12 mouse cellular contexts compared by ENCODE assay signal in the genomic region with DNA sequence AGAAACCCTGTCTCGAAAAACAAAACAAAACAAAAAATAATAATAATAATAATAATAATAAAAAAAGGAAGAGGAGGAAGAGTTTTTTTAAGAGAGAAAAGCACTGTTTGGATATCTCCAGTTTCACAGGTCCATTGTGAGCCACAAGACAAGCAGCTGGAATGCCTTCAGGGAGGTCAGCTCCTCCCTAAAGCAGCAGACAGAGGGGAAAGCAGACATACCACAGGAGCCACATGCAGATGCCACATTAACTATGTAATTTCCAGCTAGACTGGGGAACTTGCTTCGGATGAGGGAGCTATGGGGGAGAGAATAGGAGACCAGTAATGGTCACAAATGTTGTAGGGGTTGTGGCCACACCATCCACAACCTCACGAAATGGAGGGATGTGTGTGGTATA. TPM values are rescaled to one million over a fixed set of nuclear protein-coding genes. Genes with fewer than 3 reads are reported as not detected.
"Had no signal": no experiment of that assay in that cellular context is flagged by ENCODE, and none has a peak within 500 bp of the region (broad histone marks: within the 10 kb centered on the region; RNA-seq: fewer than 3 reads in every experiment).

No protein-coding gene starts in this region.

- DNase-seq: kidney, adult 2 months; lung, embryonic 14.5 days; lung, postnatal 10 days; lung, postnatal 4 days; right cerebral cortex, postnatal 14 days; thymus, adult 18-20 months; thymus, postnatal 14 days had no signal

- H3K4me2 ChIP-seq: liver, embryonic 12.5 days; lung, embryonic 14.5 days; midbrain, embryonic 15.5 days had no signal

- H3K27ac ChIP-seq: limb, embryonic 10.5 days; liver, embryonic 12.5 days; midbrain, embryonic 10.5 days; midbrain, embryonic 15.5 days had no signal

- H3K4me3 ChIP-seq: limb, embryonic 10.5 days; liver, embryonic 12.5 days; midbrain, embryonic 10.5 days; midbrain, embryonic 15.5 days had no signal

- H3K4me1 ChIP-seq: limb, embryonic 10.5 days; midbrain, embryonic 10.5 days; midbrain, embryonic 15.5 days had no signal

- ATAC-seq: liver, embryonic 12.5 days; midbrain, embryonic 15.5 days had no signal

- H3K36me3 ChIP-seq: limb, embryonic 10.5 days; liver, embryonic 12.5 days; midbrain, embryonic 10.5 days; midbrain, embryonic 15.5 days had no signal

- H3K9ac ChIP-seq: liver, embryonic 12.5 days; lung, embryonic 14.5 days; midbrain, embryonic 15.5 days had no signal

- H3K27me3 ChIP-seq: liver, embryonic 12.5 days; midbrain, embryonic 15.5 days had no signal

- H3K9me3 ChIP-seq: limb, embryonic 10.5 days; liver, embryonic 12.5 days; midbrain, embryonic 10.5 days; midbrain, embryonic 15.5 days had no signal

RNA-seq across cellular contexts. Expression of gene Sh2d6, which starts 34.2 kb away (rescaled TPM):
- polyA plus RNA-seq: liver, embryonic 12.5 days; liver, embryonic 16.5 days; lung, embryonic 14.5 days had no signal
